Mouse (Mus musculus) ES-Bruce4 (cell line): Measurements from ENCODE around the gene Dlx1. TPM values are rescaled to one million over a fixed set of nuclear protein-coding genes. Genes with fewer than 3 reads are reported as not detected.

Source experiments
- H3K27ac ChIP-seq: 2 replicates; pipeline ENCODE4 v1.5.1; 2012; ENCODE audit warnings: low read length, inconsistent platforms; ENCODE audit not compliant: insufficient read depth
- H3K27me3 ChIP-seq: 2 replicates; pipeline ENCODE4 v1.6.1; 2012; ENCODE audit warnings: mild to moderate bottlenecking, low read length, inconsistent platforms; ENCODE audit not compliant: control insufficient read depth, poor library complexity, insufficient read depth, severe bottlenecking
- H3K36me3 ChIP-seq: 2 replicates; pipeline ENCODE4 v1.6.1; 2012; ENCODE audit warnings: inconsistent platforms, mild to moderate bottlenecking, low read length, moderate library complexity; ENCODE audit not compliant: control insufficient read depth, poor library complexity, insufficient read depth, severe bottlenecking
- H3K4me1 ChIP-seq: one replicate; pipeline ENCODE4 v1.8.1; 2011; ENCODE audit warnings: low read length; ENCODE audit not compliant: control insufficient read depth, insufficient read depth
- H3K4me3 ChIP-seq: 2 replicates; pipeline ENCODE4 v1.5.1; 2011; ENCODE audit warnings: low read depth, mild to moderate bottlenecking, low read length
- H3K9ac ChIP-seq: 2 replicates; pipeline ENCODE4 v1.6.1; 2012; ENCODE audit warnings: low read depth, mild to moderate bottlenecking, inconsistent platforms; ENCODE audit not compliant: poor library complexity, severe bottlenecking
- H3K9me3 ChIP-seq: replicated peaks from 2 replicates; pipeline ENCODE4 v1.6.1; 2012; ENCODE audit warnings: mild to moderate bottlenecking, low read length, inconsistent platforms; ENCODE audit not compliant: control insufficient read depth, poor library complexity, insufficient read depth, severe bottlenecking
- CTCF ChIP-seq: IDR thresholded peaks from one replicate; pipeline ENCODE4 v1.8.1; 2011; ENCODE audit warnings: low read depth, low read length
- EP300 ChIP-seq: IDR thresholded peaks from 2 replicates; pipeline ENCODE4 v1.6.1; 2011; ENCODE audit warnings: low read depth, low read length; ENCODE audit not compliant: insufficient read depth
- POLR2A ChIP-seq: IDR thresholded peaks from one replicate; pipeline ENCODE4 v1.8.1; 2011; ENCODE audit warnings: low read length; ENCODE audit not compliant: insufficient read depth
- polyA plus RNA-seq: library from polyadenylated mRNA; stranded (reverse); fragments of >200 nt; gene quantifications from 2 replicates; pipeline ENCODE4 v1.2.4, GENCODE M21; 2011; ENCODE audit warnings: low read depth; ENCODE audit not compliant: missing spikeins, insufficient read depth, insufficient read length

Dlx1 gene
- polyA plus RNA-seq, 1 experiment = not detected

DNA sequence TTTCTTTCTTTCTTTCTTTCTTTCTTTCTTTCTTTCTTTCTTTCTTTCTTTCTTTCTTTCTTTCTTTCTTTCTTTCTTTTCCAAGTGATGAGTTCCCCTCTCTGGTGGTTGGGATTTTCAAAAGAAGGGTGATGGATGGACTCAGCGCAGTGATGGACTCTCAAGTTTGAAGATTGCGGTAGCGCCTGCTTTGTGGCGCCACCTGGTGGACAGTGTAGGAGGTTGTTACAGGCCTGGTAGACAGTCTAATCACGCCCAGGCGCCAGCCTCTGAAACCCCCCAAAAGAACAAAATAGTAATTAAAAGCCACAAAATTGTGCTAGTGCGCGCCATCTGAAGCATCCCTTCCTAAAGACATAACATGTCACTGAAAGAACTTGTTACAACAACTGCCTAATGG lies 19.9 kb downstream of the Dlx1 start:
- Histone ChIP-seq H3K36me3 (no peaks in the 10 kb centered on the region), H3K4me3 (no peak overlapping the region), H3K4me1 (no peaks in the 10 kb centered on the region), H3K27ac (no peak overlapping the region), H3K9ac (no peak overlapping the region), H3K27me3 (peaks cover 23% of the 10 kb centered on the region), H3K9me3 (no peaks in the 10 kb centered on the region)
- TF ChIP-seq CTCF (peak; percentile 94), EP300 (0 out of 2 replicates have a peak, but pooled peaks have one; percentile 17), POLR2A (no peak)

DNA sequence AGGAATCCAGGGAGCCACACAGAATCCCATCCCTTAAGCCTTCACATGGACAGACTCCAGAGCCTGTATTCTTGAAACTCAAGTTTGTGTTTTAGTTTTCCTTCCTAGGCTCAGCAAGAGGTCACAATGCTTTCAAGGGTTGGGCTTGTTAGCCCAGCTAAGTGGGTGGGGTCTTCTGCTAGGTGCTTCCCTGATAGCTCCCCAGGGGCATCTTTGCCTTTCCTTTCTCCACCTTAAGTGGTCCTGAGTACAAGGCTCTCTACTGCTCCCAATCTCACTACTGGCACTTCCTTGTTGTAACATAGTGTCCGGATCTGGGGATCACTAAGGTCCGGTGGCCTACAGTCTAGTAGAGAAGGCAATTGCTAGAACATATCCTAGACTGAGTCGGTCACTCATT lies 22.4 kb downstream of the Dlx1 start:
- no peak for TF ChIP-seq CTCF
- TF ChIP-seq EP300 = no peak
- TF ChIP-seq POLR2A = no peak
- H3K36me3 ChIP-seq = no peaks in the 10 kb centered on the region
- H3K27me3 ChIP-seq = peaks cover 5% of the 10 kb centered on the region

DNA sequence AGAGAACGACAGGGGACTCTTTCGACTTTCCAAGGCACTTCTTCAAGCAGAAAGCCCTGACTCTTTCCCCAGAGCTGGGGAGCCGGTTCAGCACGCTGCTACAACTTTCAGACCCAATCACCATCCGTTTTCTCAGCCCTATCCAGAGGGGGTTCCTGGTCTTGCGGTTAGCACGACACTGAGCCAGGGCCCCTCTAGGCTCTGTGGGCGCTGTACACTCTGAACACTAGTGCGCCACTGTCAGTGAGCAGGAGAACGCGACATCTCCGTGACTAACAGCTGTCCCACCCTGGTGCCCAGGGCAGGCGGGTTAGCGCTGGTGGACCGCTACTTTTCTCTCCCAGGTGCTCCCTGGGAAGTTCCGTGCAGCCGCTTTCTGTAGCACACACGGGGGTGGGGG lies 23.8 kb downstream of the Dlx1 start:
- Histone ChIP-seq H3K36me3 (no peaks in the 10 kb centered on the region), H3K4me1 (no peaks in the 10 kb centered on the region), H3K27ac (no peak overlapping the region), H3K4me3 (no peak overlapping the region), H3K9ac (no peak overlapping the region), H3K27me3 (no peaks in the 10 kb centered on the region; the same call in 1 of the 2 replicates), H3K9me3 (no peaks in the 10 kb centered on the region)
- TF ChIP-seq CTCF (no peak), EP300 (no peak), POLR2A (no peak)

More for the DNA sequence above, 22.4 kb downstream of the Dlx1 start:
- H3K4me3 ChIP-seq = no peak overlapping the region
- H3K9ac ChIP-seq = no peak overlapping the region
- no peaks in the 10 kb centered on the region for H3K4me1 ChIP-seq
- no peaks in the 10 kb centered on the region for H3K9me3 ChIP-seq
- no peak overlapping the region for H3K27ac ChIP-seq

DNA sequence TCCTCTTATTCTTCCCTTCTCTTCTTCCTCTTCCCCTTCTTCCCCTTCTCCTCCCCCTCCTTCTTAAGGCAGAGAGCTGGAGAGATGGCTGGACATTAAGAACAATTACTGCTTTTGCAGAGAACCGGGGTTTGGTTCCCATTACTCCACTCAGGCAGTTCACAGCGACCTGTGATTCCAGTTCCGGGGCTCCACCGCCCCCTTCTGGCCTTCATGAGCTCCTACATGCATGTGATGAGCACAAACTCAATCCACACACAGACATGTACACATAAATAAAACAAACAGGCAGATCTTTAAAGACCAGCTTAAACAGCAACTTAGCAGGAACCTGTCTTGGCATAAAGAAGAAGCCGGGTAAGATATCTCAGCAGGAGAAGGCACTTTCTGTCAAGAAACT lies 28.2 kb downstream of the Dlx1 start:
- Histone ChIP-seq H3K9me3 (peaks cover 3% of the 10 kb centered on the region; the same call in 1 of the 2 replicates), H3K9ac (no peak overlapping the region), H3K27me3 (no peaks in the 10 kb centered on the region; the same call in 1 of the 2 replicates), H3K36me3 (no peaks in the 10 kb centered on the region), H3K4me1 (no peaks in the 10 kb centered on the region), H3K27ac (no peak overlapping the region), H3K4me3 (no peak overlapping the region)
- no peak for TF ChIP-seq EP300
- TF ChIP-seq CTCF = peak; percentile 47

DNA sequence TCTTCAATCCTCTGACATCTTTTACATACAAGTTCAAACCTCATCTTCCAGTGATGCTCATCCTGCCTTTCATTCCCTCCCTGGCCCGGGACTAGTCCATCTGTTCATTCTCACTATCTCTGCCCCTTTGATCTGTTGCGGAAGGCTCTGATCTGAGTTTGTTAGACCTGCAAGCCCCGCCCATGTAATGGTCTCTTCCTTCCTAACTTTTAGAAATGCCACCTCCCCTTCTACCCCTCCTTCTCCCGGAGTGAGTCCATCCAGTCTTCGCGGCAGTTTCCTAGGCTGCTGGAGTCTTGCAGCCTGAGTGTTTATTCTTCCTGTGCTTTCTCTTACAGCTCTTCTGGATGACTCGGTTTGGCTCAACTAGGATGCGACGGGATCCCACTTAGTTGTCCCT lies 38.6 kb downstream of the Dlx1 start:
- Histone ChIP-seq H3K27me3 (no peaks in the 10 kb centered on the region), H3K4me3 (no peak overlapping the region), H3K9me3 (no peaks in the 10 kb centered on the region), H3K9ac (no peak overlapping the region), H3K4me1 (no peaks in the 10 kb centered on the region), H3K27ac (no peak overlapping the region), H3K36me3 (no peaks in the 10 kb centered on the region)
- TF ChIP-seq CTCF (no peak), EP300 (no peak)

DNA sequence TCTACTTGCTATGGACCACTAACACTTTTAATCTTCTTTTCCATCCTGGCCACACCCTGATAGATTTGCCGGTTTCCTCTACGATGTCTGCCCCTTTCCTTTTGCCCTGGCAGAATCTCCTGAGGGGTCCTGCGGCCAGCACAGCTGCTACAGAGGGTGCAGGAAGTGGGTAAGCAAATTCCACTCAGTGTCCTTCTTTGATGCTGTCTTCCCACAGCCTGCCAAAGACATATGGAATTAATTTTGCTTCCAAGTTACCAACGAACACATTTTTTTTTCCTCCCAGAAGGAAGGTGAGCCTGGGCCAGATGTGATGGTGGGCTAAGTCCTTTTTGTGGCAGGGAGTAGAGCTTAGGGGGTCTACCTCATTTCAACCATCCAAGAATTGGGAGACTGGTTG lies 45.8 kb downstream of the Dlx1 start:
- no peaks in the 10 kb centered on the region for H3K27me3 ChIP-seq
- H3K4me3 ChIP-seq = no peak overlapping the region
- no peaks in the 10 kb centered on the region; the same call in 1 of the 2 replicates for H3K9me3 ChIP-seq
- H3K27ac ChIP-seq = no peak overlapping the region
- no peaks in the 10 kb centered on the region for H3K4me1 ChIP-seq
- no peak overlapping the region for H3K9ac ChIP-seq
- TF ChIP-seq POLR2A (no peak), EP300 (no peak), CTCF (no peak)
- no peaks in the 10 kb centered on the region for H3K36me3 ChIP-seq
